Mouse (Mus musculus) forebrain, embryonic 12.5 days (tissue): ENCODE measurements around the gene Cox4i2. TPM values are rescaled to one million over a fixed set of nuclear protein-coding genes. Genes with fewer than 3 reads are reported as not detected.

Source experiments
- ATAC-seq: fragments of 200-750 bp; cut with Nextera tagmentation; 2 replicates; pipeline ENCODE4 v1.8.0; 2017; ENCODE audit warnings: moderate TSS enrichment; ENCODE audit not compliant: low FRiP score
- H3K27ac ChIP-seq: fragments of 300-500 bp; sonication (generic); 2 replicates; pipeline ENCODE4 v1.5.1; 2016; ENCODE audit warnings: mild to moderate bottlenecking
- H3K27me3 ChIP-seq: fragments of 300-500 bp; sonication (generic); 2 replicates; pipeline ENCODE4 v1.6.1; 2016; ENCODE audit warnings: mild to moderate bottlenecking
- H3K36me3 ChIP-seq: fragments of 300-500 bp; sonication (generic); replicated peaks from 2 replicates; pipeline ENCODE4 v1.6.1; 2016; ENCODE audit warnings: mild to moderate bottlenecking
- H3K4me1 ChIP-seq: fragments of 300-500 bp; sonication (generic); 2 replicates; pipeline ENCODE4 v1.6.1; 2016
- H3K4me2 ChIP-seq: fragments of 300-500 bp; sonication (generic); 2 replicates; pipeline ENCODE4 v1.6.1; 2016; ENCODE audit warnings: mild to moderate bottlenecking, moderate library complexity
- H3K4me3 ChIP-seq: fragments of 300-500 bp; sonication (generic); replicated peaks from 2 replicates; pipeline ENCODE4 v1.5.1; 2016; ENCODE audit warnings: mild to moderate bottlenecking
- H3K9ac ChIP-seq: fragments of 300-500 bp; sonication (generic); 2 replicates; pipeline ENCODE4 v1.6.1; 2016; ENCODE audit warnings: mild to moderate bottlenecking
- H3K9me3 ChIP-seq: fragments of 300-500 bp; sonication (generic); 2 replicates; pipeline ENCODE4 v1.6.1; 2016
- WGBS: fragments of 180-500 bp; shearing (Covaris S2); methylation state at CpG from one replicate; pipeline ENCODE4 v1.1.7; 2016; 5-methylcytosine and 5-hydroxymethylcytosine counted together
- polyA plus RNA-seq: library from polyadenylated mRNA; unstranded; fragments of >200 nt; fragmentation: Nextera tagmentation; extraction: Ambion mirVana; gene quantifications from 2 replicates; pipeline ENCODE4 v1.2.1, GENCODE M21; 2016

The Cox4i2 gene
- polyA plus RNA-seq, 1 experiment from 2014 or later: 3.1 TPM

- H3K4me1 ChIP-seq: peaks cover 10% of the 10 kb centered on the region
- ATAC-seq: no peak
- no peak overlapping the region for H3K9ac ChIP-seq
- no peak overlapping the region for H3K27ac ChIP-seq
- peaks cover 7% of the 10 kb centered on the region for H3K36me3 ChIP-seq
- 80% methylated on average over 2 of the region's 2 CpGs for WGBS
- H3K4me2 ChIP-seq: no peak overlapping the region
- H3K9me3 ChIP-seq: no peaks in the 10 kb centered on the region
- H3K27me3 ChIP-seq: no peaks in the 10 kb centered on the region
- H3K4me3 ChIP-seq: no peak overlapping the region
Measured at GRCm38 (mm10) chr2:152792461-152792860, 38.5 kb downstream of the Cox4i2 start.

- Histone ChIP-seq H3K4me1 (peaks cover 10% of the 10 kb centered on the region), H3K27me3 (no peaks in the 10 kb centered on the region), H3K9me3 (no peaks in the 10 kb centered on the region), H3K27ac (no peak overlapping the region), H3K4me3 (no peak overlapping the region), H3K4me2 (no peak overlapping the region), H3K9ac (no peak overlapping the region), H3K36me3 (peaks cover 7% of the 10 kb centered on the region)
- no peak for ATAC-seq
- 95% methylated on average over 5 of the region's 5 CpGs for WGBS
Measured at GRCm38 (mm10) chr2:152793381-152793780, 39.4 kb downstream of the Cox4i2 start.

GRCm38 (mm10) chr2:152794281-152794827 is 40.4 kb downstream of the Cox4i2 start:
- Histone ChIP-seq H3K27me3 (no peaks in the 10 kb centered on the region), H3K4me3 (no peak overlapping the region), H3K27ac (no peak overlapping the region), H3K4me2 (no peak overlapping the region), H3K4me1 (peaks cover 6% of the 10 kb centered on the region), H3K9me3 (no peaks in the 10 kb centered on the region), H3K36me3 (peaks cover 7% of the 10 kb centered on the region), H3K9ac (no peak overlapping the region)
- ATAC-seq: no peak
- 89% methylated on average over 9 of the region's 9 CpGs for WGBS

DNA sequence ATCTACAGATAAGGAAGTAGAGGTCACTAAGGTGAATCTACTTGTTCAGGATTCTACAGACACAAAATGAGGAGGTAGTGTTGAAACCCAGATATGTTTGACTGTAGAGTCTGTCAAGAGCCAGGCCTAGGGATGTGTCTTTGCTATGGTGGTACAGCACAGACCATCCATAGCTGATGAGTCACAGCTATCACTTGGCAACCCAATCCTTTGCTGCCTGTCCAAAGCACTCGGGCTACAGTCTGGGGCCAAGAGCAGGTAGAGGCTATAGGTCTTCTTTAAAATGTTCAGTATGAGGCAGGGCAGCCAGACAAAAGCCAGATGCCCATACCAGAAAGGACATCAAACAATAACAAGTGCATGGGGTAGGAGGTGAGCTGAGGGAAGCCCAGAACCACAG is 43.6 kb downstream of the Cox4i2 start:
- Histone ChIP-seq H3K4me3 (no peak overlapping the region), H3K9me3 (no peaks in the 10 kb centered on the region), H3K27me3 (no peaks in the 10 kb centered on the region), H3K36me3 (no peaks in the 10 kb centered on the region), H3K9ac (no peak overlapping the region), H3K27ac (no peak overlapping the region), H3K4me2 (no peak overlapping the region), H3K4me1 (no peaks in the 10 kb centered on the region)
- 90% methylated on average over 1 of the region's 1 CpGs for WGBS
- ATAC-seq: no peak

- WGBS: 79% methylated on average over 7 of the region's 7 CpGs
- H3K36me3 ChIP-seq: no peaks in the 10 kb centered on the region
- H3K27ac ChIP-seq: no peak overlapping the region
- H3K9ac ChIP-seq: no peak overlapping the region
- no peak overlapping the region for H3K4me2 ChIP-seq
- H3K27me3 ChIP-seq: no peaks in the 10 kb centered on the region
- H3K4me3 ChIP-seq: no peak overlapping the region
- peaks cover 11% of the 10 kb centered on the region for H3K4me1 ChIP-seq
- no peaks in the 10 kb centered on the region for H3K9me3 ChIP-seq
- no peak for ATAC-seq
Measured at GRCm38 (mm10) chr2:152799954-152800761, 46.2 kb downstream of the Cox4i2 start.

DNA sequence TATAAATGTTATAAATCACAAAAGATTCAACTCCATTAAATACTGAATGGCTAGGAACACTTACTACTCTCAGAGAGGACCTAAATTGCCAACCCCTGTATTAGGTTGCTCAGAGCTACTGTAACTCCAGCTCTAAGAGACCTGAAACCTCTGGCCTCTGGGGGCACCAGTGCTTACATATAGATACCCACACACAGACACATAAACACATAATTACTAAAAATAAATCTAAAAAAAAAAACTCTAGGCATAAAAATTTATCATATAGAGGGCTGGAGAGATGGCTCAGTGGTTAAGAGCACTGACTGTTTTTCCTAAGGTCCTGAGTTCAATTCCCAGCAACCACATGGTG is 46.8 kb downstream of the Cox4i2 start:
- H3K4me3 ChIP-seq: no peak overlapping the region
- no peak overlapping the region for H3K27ac ChIP-seq
- H3K4me2 ChIP-seq: no peak overlapping the region
- no peaks in the 10 kb centered on the region for H3K36me3 ChIP-seq
- H3K9ac ChIP-seq: no peak overlapping the region
- H3K4me1 ChIP-seq: peaks cover 17% of the 10 kb centered on the region
- H3K27me3 ChIP-seq: no peaks in the 10 kb centered on the region
- ATAC-seq: no peak
- H3K9me3 ChIP-seq: no peaks in the 10 kb centered on the region

DNA sequence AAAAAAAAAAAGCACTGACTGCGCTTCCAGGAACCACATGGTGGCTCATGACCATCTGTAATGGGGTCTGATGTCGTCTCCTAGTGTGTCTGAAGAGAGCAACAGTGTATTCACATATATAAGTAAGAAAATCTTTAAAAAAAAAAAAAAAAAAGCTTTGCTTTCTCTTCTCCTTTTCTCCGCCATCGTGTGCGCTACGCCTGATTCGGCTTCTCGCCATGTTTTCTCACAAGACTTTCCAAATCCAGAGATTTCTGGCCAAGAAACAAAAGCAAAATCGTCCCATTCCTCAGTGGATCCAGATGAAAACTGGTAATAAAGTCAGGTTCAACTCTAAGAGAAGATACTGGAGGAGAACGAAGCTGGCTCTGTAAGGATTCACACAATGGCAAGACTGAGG is 48.3 kb downstream of the Cox4i2 start:
- no peaks in the 10 kb centered on the region for H3K27me3 ChIP-seq
- ATAC-seq: no peak
- H3K27ac ChIP-seq: no peak overlapping the region
- H3K9ac ChIP-seq: no peak overlapping the region
- no peaks in the 10 kb centered on the region for H3K9me3 ChIP-seq
- WGBS: 91% methylated on average over 10 of the region's 10 CpGs
- H3K36me3 ChIP-seq: no peaks in the 10 kb centered on the region
- peaks cover 20% of the 10 kb centered on the region for H3K4me1 ChIP-seq
- H3K4me2 ChIP-seq: no peak overlapping the region
- no peak overlapping the region for H3K4me3 ChIP-seq

GRCm38 (mm10) chr2:152803081-152803480 is 49.1 kb downstream of the Cox4i2 start:
- no peak for ATAC-seq
- 87% methylated on average over 5 of the region's 5 CpGs for WGBS
- Histone ChIP-seq H3K9me3 (no peaks in the 10 kb centered on the region), H3K4me2 (no peak overlapping the region), H3K27me3 (no peaks in the 10 kb centered on the region), H3K9ac (no peak overlapping the region), H3K4me3 (no peak overlapping the region), H3K4me1 (peaks cover 20% of the 10 kb centered on the region), H3K27ac (no peak overlapping the region), H3K36me3 (no peaks in the 10 kb centered on the region)

DNA sequence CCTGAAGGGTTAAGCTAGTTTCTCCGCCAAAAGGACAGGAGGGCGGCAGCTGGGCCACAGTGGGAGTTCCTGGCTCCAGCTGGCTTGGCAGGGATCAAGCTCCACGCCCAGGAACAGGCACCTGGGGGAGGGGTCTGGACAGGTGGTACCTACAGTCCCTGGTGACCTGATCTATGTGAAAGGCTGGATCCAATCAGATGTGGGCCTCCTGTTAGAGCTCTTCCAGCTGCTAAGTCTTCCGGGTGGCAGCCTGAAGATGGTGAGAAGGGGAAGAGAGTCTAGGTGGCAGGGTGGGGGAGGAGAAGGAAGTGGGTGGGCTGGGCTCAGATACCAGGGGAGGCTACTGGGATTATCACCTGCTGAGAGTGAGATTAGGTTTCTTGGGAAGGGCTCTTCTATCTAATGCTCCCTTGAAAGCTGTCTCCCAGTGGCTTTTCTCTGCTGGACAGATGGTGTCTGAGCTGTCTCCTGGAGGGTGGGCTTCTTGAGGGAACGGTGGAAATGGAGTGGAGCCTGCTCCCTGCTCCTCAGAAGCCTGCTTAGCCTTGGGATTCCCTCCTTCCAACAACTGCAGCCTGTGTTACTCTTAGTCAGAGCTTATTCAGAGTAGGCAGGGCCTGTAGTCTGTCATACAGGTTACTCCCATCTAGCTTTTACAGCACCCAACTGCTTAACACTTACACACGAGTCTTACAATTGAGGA is 50.6 kb downstream of the Cox4i2 start:
- Histone ChIP-seq H3K9ac (peak overlapping the region; percentile 1; the same call in 1 of the 2 replicates), H3K36me3 (no peaks in the 10 kb centered on the region), H3K4me1 (peaks cover 20% of the 10 kb centered on the region), H3K4me3 (no peak overlapping the region), H3K4me2 (peak overlapping the region; percentile 31; the same call in 1 of the 2 replicates), H3K27me3 (no peaks in the 10 kb centered on the region), H3K9me3 (no peaks in the 10 kb centered on the region), H3K27ac (peak overlapping the region; percentile 72)
- ATAC-seq: peak; percentile 46; the same call in 1 of the 2 replicates
- WGBS: 12% methylated on average over 6 of the region's 6 CpGs

GRCm38 (mm10) chr2:152805111-152805490 is 51.1 kb downstream of the Cox4i2 start:
- ATAC-seq: no peak
- Histone ChIP-seq H3K4me1 (peaks cover 22% of the 10 kb centered on the region), H3K4me3 (no peak overlapping the region), H3K27ac (peak overlapping the region; percentile 72), H3K9ac (no peak overlapping the region), H3K4me2 (no peak overlapping the region), H3K36me3 (no peaks in the 10 kb centered on the region), H3K27me3 (no peaks in the 10 kb centered on the region), H3K9me3 (no peaks in the 10 kb centered on the region)
- WGBS: 37% methylated on average over 5 of the region's 5 CpGs

GRCm38 (mm10) chr2:152806037-152806436 is 52.1 kb downstream of the Cox4i2 start:
- Histone ChIP-seq H3K4me1 (peaks cover 22% of the 10 kb centered on the region), H3K4me2 (no peak overlapping the region), H3K9me3 (no peaks in the 10 kb centered on the region), H3K36me3 (no peaks in the 10 kb centered on the region), H3K27me3 (no peaks in the 10 kb centered on the region), H3K9ac (no peak overlapping the region), H3K27ac (no peak overlapping the region), H3K4me3 (no peak overlapping the region)
- ATAC-seq: no peak
- WGBS: 88% methylated on average over 2 of the region's 2 CpGs

DNA sequence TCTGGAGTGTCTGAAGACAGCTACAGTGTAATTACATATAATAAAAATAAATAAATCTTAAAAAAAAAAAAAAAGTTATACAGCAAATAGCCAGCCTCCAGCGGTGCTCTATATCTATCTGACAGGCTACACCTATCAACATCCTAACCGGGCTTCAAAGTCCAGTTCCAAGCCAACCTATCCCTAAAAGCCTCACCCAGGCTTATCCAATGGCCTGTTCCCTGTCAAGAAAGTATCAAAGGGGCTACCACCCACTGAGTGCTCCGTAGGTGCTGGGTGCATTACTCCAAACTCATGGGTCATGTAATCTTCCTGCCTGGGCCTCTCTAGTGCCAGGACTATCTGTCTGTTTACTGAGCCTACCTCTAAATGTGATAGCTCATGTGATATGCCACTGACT is 54.2 kb downstream of the Cox4i2 start:
- H3K9me3 ChIP-seq: no peaks in the 10 kb centered on the region
- no peaks in the 10 kb centered on the region for H3K36me3 ChIP-seq
- H3K4me1 ChIP-seq: peaks cover 33% of the 10 kb centered on the region
- no peak overlapping the region for H3K4me2 ChIP-seq
- H3K4me3 ChIP-seq: no peak overlapping the region
- ATAC-seq: no peak
- no peak overlapping the region for H3K9ac ChIP-seq
- H3K27me3 ChIP-seq: no peaks in the 10 kb centered on the region
- H3K27ac ChIP-seq: no peak overlapping the region
- 93% methylated on average over 3 of the region's 3 CpGs for WGBS
